Mouse (Mus musculus) stomach, embryonic 15.5 days (tissue): ENCODE results near the gene Gm128. TPM values are rescaled to one million over a fixed set of nuclear protein-coding genes. Genes with fewer than 3 reads are reported as not detected.
A peak's percentile ranks its signal among the peaks of the same experiment; 100 is the strongest.

Experiments
- ATAC-seq: fragments of 200-750 bp; cut with Nextera tagmentation; 2 replicates; pipeline ENCODE4 v1.8.0; 2017; ENCODE audit warnings: low read depth, moderate number of reproducible peaks, moderate TSS enrichment; ENCODE audit not compliant: insufficient read depth, low FRiP score
- H3K27ac ChIP-seq: fragments of 300-500 bp; sonication (generic); 2 replicates; pipeline ENCODE4 v1.5.1; 2015; ENCODE audit warnings: mild to moderate bottlenecking, inconsistent platforms
- H3K27me3 ChIP-seq: fragments of 300-500 bp; sonication (generic); replicated peaks from 2 replicates; pipeline ENCODE4 v1.6.1; 2015; ENCODE audit warnings: inconsistent platforms
- H3K36me3 ChIP-seq: fragments of 300-500 bp; sonication (generic); 2 replicates; pipeline ENCODE4 v1.6.1; 2015; ENCODE audit warnings: inconsistent platforms
- H3K4me1 ChIP-seq: fragments of 300-500 bp; sonication (generic); 2 replicates; pipeline ENCODE4 v1.6.1; 2015; ENCODE audit warnings: inconsistent platforms
- H3K4me2 ChIP-seq: fragments of 300-500 bp; sonication (generic); 2 replicates; pipeline ENCODE4 v1.6.1; 2015; ENCODE audit warnings: mild to moderate bottlenecking, inconsistent platforms
- H3K4me3 ChIP-seq: fragments of 300-500 bp; sonication (generic); replicated peaks from 2 replicates; pipeline ENCODE4 v1.5.1; 2015; ENCODE audit warnings: inconsistent platforms
- H3K9ac ChIP-seq: fragments of 300-500 bp; sonication (generic); 2 replicates; pipeline ENCODE4 v1.6.1; 2015; ENCODE audit warnings: inconsistent platforms
- H3K9me3 ChIP-seq: fragments of 300-500 bp; sonication (generic); 2 replicates; pipeline ENCODE4 v1.6.1; 2016; ENCODE audit warnings: inconsistent platforms
- WGBS: fragments of 180-500 bp; shearing (Covaris S2); methylation state at CpG from one replicate; pipeline ENCODE4 v1.1.7; 2015; 5-methylcytosine and 5-hydroxymethylcytosine counted together
- polyA plus RNA-seq: library from polyadenylated mRNA; unstranded; fragments of >200 nt; fragmentation: Nextera tagmentation; extraction: Ambion mirVana; gene quantifications from 2 replicates; pipeline ENCODE4 v1.2.1, GENCODE M21; 2015

Gm128 gene
- polyA plus RNA-seq, 1 experiment from 2014 or later: 0.35 TPM

GRCm38 (mm10) chr3:95264724-95265123 is 23.3 kb upstream of the Gm128 start:
- H3K9me3 ChIP-seq: no peaks in the 10 kb centered on the region
- no peak overlapping the region for H3K4me2 ChIP-seq
- H3K4me3 ChIP-seq: no peak overlapping the region
- H3K9ac ChIP-seq: no peak overlapping the region
- no peaks in the 10 kb centered on the region for H3K4me1 ChIP-seq
- H3K27ac ChIP-seq: no peak overlapping the region
- H3K36me3 ChIP-seq: peaks cover 37% of the 10 kb centered on the region
- 92% methylated on average over 1 of the region's 1 CpGs for WGBS
- ATAC-seq: no peak
- H3K27me3 ChIP-seq: no peaks in the 10 kb centered on the region

GRCm38 (mm10) chr3:95263089-95263739 is 21.8 kb upstream of the Gm128 start:
- WGBS: 50% methylated on average over 11 of the region's 11 CpGs
- Histone ChIP-seq H3K4me3 (no peak overlapping the region), H3K27ac (no peak overlapping the region), H3K27me3 (no peaks in the 10 kb centered on the region), H3K36me3 (peaks cover 42% of the 10 kb centered on the region), H3K9ac (no peak overlapping the region), H3K4me2 (no peak overlapping the region), H3K4me1 (no peaks in the 10 kb centered on the region), H3K9me3 (no peaks in the 10 kb centered on the region)
- ATAC-seq: peak; percentile 76

GRCm38 (mm10) chr3:95261975-95262374 is 20.6 kb upstream of the Gm128 start:
- Histone ChIP-seq H3K27ac (no peak overlapping the region), H3K27me3 (no peaks in the 10 kb centered on the region), H3K4me3 (no peak overlapping the region), H3K4me2 (no peak overlapping the region), H3K4me1 (no peaks in the 10 kb centered on the region), H3K36me3 (peaks cover 37% of the 10 kb centered on the region), H3K9ac (no peak overlapping the region), H3K9me3 (no peaks in the 10 kb centered on the region)
- 92% methylated on average over 4 of the region's 4 CpGs for WGBS
- ATAC-seq: no peak

GRCm38 (mm10) chr3:95256931-95257330 is 15.5 kb upstream of the Gm128 start:
- Histone ChIP-seq H3K27ac (no peak overlapping the region), H3K36me3 (peaks cover 34% of the 10 kb centered on the region), H3K9me3 (no peaks in the 10 kb centered on the region), H3K4me3 (no peak overlapping the region), H3K9ac (no peak overlapping the region), H3K27me3 (no peaks in the 10 kb centered on the region), H3K4me2 (no peak overlapping the region), H3K4me1 (no peaks in the 10 kb centered on the region)
- ATAC-seq: no peak
- WGBS: 81% methylated on average over 5 of the region's 5 CpGs

- whole genome bisulfite sequencing: 46% methylated on average over 7 of the region's 7 CpGs
- peak; percentile 55; the same call in 1 of the 2 replicates for ATAC-seq
- no peaks in the 10 kb centered on the region for H3K9me3 ChIP-seq
Measured at GRCm38 (mm10) chr3:95250783-95251424, 9.5 kb upstream of the Gm128 start, which contains the start of gene Bnipl. TSS of gene Bnipl (minus strand) at chr3:95251193.

GRCm38 (mm10) chr3:95250361-95250760 is 9.0 kb upstream of the Gm128 start:
- 0 out of 2 replicates have a peak overlapping the region, but pooled peaks have one; percentile 1 for H3K4me2 ChIP-seq

More at GRCm38 (mm10) chr3:95250783-95251424, 9.5 kb upstream of the Gm128 start, which contains the start of gene Bnipl:
- H3K4me2 ChIP-seq: 0 out of 2 replicates have a peak within 1 kb of the TSS, but pooled peaks have one; percentile 21
- H3K27me3 ChIP-seq: no peaks in the 10 kb centered on the region
- 0 out of 2 replicates have a peak within 1 kb of the TSS, but pooled peaks have one; percentile 46 for H3K27ac ChIP-seq
- H3K9ac ChIP-seq: no peak within 1 kb of the TSS
- peaks cover 8% of the 10 kb centered on the region; the same call in 1 of the 2 replicates for H3K36me3 ChIP-seq
- no peak within 1 kb of the TSS for H3K4me3 ChIP-seq
- no peaks in the 10 kb centered on the region for H3K4me1 ChIP-seq

GRCm38 (mm10) chr3:95247660-95248336 is 6.4 kb upstream of the Gm128 start:
- no peaks in the 10 kb centered on the region for H3K9me3 ChIP-seq
- H3K27ac ChIP-seq: no peak overlapping the region
- H3K27me3 ChIP-seq: no peaks in the 10 kb centered on the region
- no peak overlapping the region for H3K4me2 ChIP-seq
- 0 out of 2 replicates have a peak, but pooled peaks cover 2% of the 10 kb centered on the region for H3K36me3 ChIP-seq
- WGBS: 52% methylated on average over 1 of the region's 1 CpGs
- H3K4me3 ChIP-seq: no peak overlapping the region
- H3K9ac ChIP-seq: no peak overlapping the region
- ATAC-seq: no peak
- H3K4me1 ChIP-seq: no peaks in the 10 kb centered on the region

More at GRCm38 (mm10) chr3:95250361-95250760, 9.0 kb upstream of the Gm128 start:
- Histone ChIP-seq H3K9ac (no peak overlapping the region), H3K27me3 (no peaks in the 10 kb centered on the region), H3K4me3 (no peak overlapping the region), H3K36me3 (peaks cover 8% of the 10 kb centered on the region; the same call in 1 of the 2 replicates), H3K27ac (0 out of 2 replicates have a peak overlapping the region, but pooled peaks have one; percentile 46), H3K4me1 (no peaks in the 10 kb centered on the region), H3K9me3 (no peaks in the 10 kb centered on the region)
- 70% methylated on average over 5 of the region's 5 CpGs for WGBS
- ATAC-seq: 0 out of 2 replicates have a peak, but pooled peaks have one; percentile 9

GRCm38 (mm10) chr3:95246465-95247231 is 5.2 kb upstream of the Gm128 start:
- Histone ChIP-seq H3K36me3 (no peaks in the 10 kb centered on the region), H3K4me3 (no peak overlapping the region), H3K9ac (no peak overlapping the region), H3K4me2 (no peak overlapping the region), H3K9me3 (no peaks in the 10 kb centered on the region), H3K27ac (no peak overlapping the region), H3K4me1 (no peaks in the 10 kb centered on the region), H3K27me3 (no peaks in the 10 kb centered on the region)
- whole genome bisulfite sequencing: 79% methylated on average over 5 of the region's 5 CpGs
- no peak for ATAC-seq

- Histone ChIP-seq H3K27ac (no peak overlapping the region), H3K4me2 (no peak overlapping the region), H3K9me3 (no peaks in the 10 kb centered on the region), H3K27me3 (no peaks in the 10 kb centered on the region), H3K36me3 (peaks cover 3% of the 10 kb centered on the region; the same call in 1 of the 2 replicates), H3K9ac (no peak overlapping the region), H3K4me1 (no peaks in the 10 kb centered on the region), H3K4me3 (no peak overlapping the region)
- WGBS: 72% methylated on average over 2 of the region's 2 CpGs
- ATAC-seq: no peak
Measured at GRCm38 (mm10) chr3:95243086-95243485, 1.7 kb upstream of the Gm128 start.

GRCm38 (mm10) chr3:95240900-95241299 is 498 bp downstream of the Gm128 start:
- no peak overlapping the region for H3K9ac ChIP-seq
- ATAC-seq: no peak

GRCm38 (mm10) chr3:95239971-95240370 is 1.4 kb downstream of the Gm128 start:
- H3K4me3 ChIP-seq: no peak overlapping the region
- 88% methylated on average over 12 of the region's 12 CpGs for WGBS

More at GRCm38 (mm10) chr3:95240900-95241299, 498 bp downstream of the Gm128 start:
- Histone ChIP-seq H3K9me3 (no peaks in the 10 kb centered on the region), H3K27me3 (no peaks in the 10 kb centered on the region), H3K4me2 (peak overlapping the region; percentile 32; the same call in 1 of the 2 replicates), H3K27ac (no peak overlapping the region), H3K4me1 (no peaks in the 10 kb centered on the region), H3K36me3 (peaks cover 14% of the 10 kb centered on the region), H3K4me3 (no peak overlapping the region)
- 32% methylated on average over 17 of the region's 17 CpGs for WGBS

More at GRCm38 (mm10) chr3:95239971-95240370, 1.4 kb downstream of the Gm128 start:
- H3K27me3 ChIP-seq: no peaks in the 10 kb centered on the region
- H3K4me2 ChIP-seq: no peak overlapping the region
- no peak for ATAC-seq
- no peaks in the 10 kb centered on the region for H3K9me3 ChIP-seq
- H3K4me1 ChIP-seq: no peaks in the 10 kb centered on the region
- no peak overlapping the region for H3K9ac ChIP-seq
- H3K36me3 ChIP-seq: peaks cover 21% of the 10 kb centered on the region
- no peak overlapping the region for H3K27ac ChIP-seq
